Mouse (Mus musculus) ES-E14 (cell line): ENCODE results near the gene Pdcd4.

Source experiments
- HCFC1 ChIP-seq: IDR thresholded peaks from 2 replicates; pipeline ENCODE4 v1.6.1; 2012; ENCODE audit warnings: low read length, inconsistent platforms, borderline replicate concordance; ENCODE audit not compliant: insufficient read depth
- MAFK ChIP-seq: IDR thresholded peaks from 2 replicates; pipeline ENCODE4 v1.6.1; 2014; ENCODE audit warnings: mild to moderate bottlenecking, low read depth, low read length, inconsistent platforms; ENCODE audit not compliant: insufficient read depth
- ZC3H11A ChIP-seq: IDR thresholded peaks from 2 replicates; pipeline ENCODE4 v1.6.1; 2012; ENCODE audit warnings: low read depth, mild to moderate bottlenecking, inconsistent platforms, low read length, borderline replicate concordance

- TF ChIP-seq ZC3H11A (no peak), HCFC1 (no peak), MAFK (no peak)
Measured at GRCm38 (mm10) chr19:53939467-53939866, 47.4 kb downstream of the Pdcd4 start.
